24 mouse cellular contexts compared by ENCODE assay signal in the genomic region with DNA sequence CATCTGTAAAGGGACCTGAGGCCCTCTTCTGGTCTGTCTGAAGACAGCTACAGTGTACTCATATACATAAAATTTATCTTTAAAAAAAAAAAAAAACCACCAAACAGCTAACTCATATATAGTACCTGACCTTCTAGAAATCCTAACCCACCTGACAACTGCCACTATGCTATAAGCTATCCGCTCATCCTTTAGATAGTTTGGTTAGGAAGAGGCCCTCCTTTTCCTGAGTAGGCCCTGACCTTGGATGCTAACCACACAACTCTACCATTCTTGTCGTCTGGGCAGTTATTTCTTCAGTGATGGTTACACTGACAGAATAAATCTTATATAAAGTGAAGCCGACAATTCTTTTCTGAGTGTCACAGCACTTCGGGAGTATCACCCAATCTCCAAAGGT.
DNase-seq lines count a peak whose midpoint lies in the region; ATAC-seq and TF ChIP-seq lines count a peak whose summit lies in the region.
"Had no signal": no experiment of that assay in that cellular context is flagged by ENCODE, and none has a peak within 500 bp of the region (broad histone marks: within the 10 kb centered on the region; RNA-seq: fewer than 3 reads in every experiment).

No protein-coding gene starts in this region.

- H3K4me1 ChIP-seq in midbrain, embryonic 10.5 days = 0 out of 2 replicates have a peak, but pooled peaks cover 3% of the 10 kb centered on the region
- H3K4me1 ChIP-seq in midbrain, embryonic 16.5 days (ENCODE audit: control insufficient read depth, insufficient read depth, low read length) = no peaks in the 10 kb centered on the region
- peaks cover 4 to 11% of the 10 kb centered on the region in 2 experiments; a peak in 3 of 4 replicates for H3K4me1 ChIP-seq in MEL (ENCODE audit: control insufficient read depth in 1 of 2, insufficient read depth in 2 of 2, low read length in 2 of 2)

- peaks cover 2% of the 10 kb centered on the region; the same call in 1 of the 2 replicates for H3K79me2 ChIP-seq in MEL (ENCODE audit: control insufficient read depth, insufficient read depth, low read length, poor library complexity)

- H3K4me3 ChIP-seq in midbrain, embryonic 10.5 days = no peak overlapping the region
- H3K4me3 ChIP-seq in midbrain, embryonic 16.5 days (ENCODE audit: low read depth, low read length) = no peak overlapping the region
- no peak overlapping the region for H3K4me3 ChIP-seq in MEL (ENCODE audit: control insufficient read depth in 1 of 2, insufficient read depth in 1 of 2, low read depth in 2 of 2, low read length in 2 of 2)

- DNase-seq in midbrain, embryonic 10.5 days (ENCODE audit: low spot score) = peak; percentile 3
- peak; percentile 57 for DNase-seq in 416B (ENCODE audit: low read depth)
- DNase-seq in MEL (ENCODE audit: low read depth, low spot score) = no peak
- DNase-seq in thymus, postnatal 4 days = no peak
- DNase-seq in adrenal gland, adult 18-20 months (ENCODE audit: low spot score in 2 of 2) = no peak
- DNase-seq: adrenal gland, adult 2 months; adrenal gland, adult 8-10 months; adrenal gland, postnatal 10 days; adrenal gland, postnatal 14 days; adrenal gland, postnatal 25 days; adrenal gland, postnatal 36 days; B cell, adult 2 months; cerebellum, adult 11 months; cerebellum, adult 11-12 months; cerebellum, adult 18-20 months; cerebellum, adult 2 months; cerebellum, adult 8-10 months; cerebellum, adult 9-10 months had no signal

- no peaks in the 10 kb centered on the region for H3K9me3 ChIP-seq in midbrain, embryonic 10.5 days (replicated peaks)
- no peaks in the 10 kb centered on the region for H3K9me3 ChIP-seq in midbrain, embryonic 16.5 days (replicated peaks; ENCODE audit: control insufficient read depth, low read length, poor library complexity, severe bottlenecking)
- H3K9me3 ChIP-seq in MEL (replicated peaks; ENCODE audit: insufficient read depth, low read length) = no peaks in the 10 kb centered on the region
- H3K9me3 ChIP-seq: G1E had no signal

- 93% methylated on average over 4 of the region's 4 CpGs for WGBS in midbrain, embryonic 10.5 days
- WGBS in midbrain, embryonic 16.5 days = 87% methylated on average over 4 of the region's 4 CpGs

- TF ChIP-seq CTCF in MEL (IDR thresholded peaks at IDR 0.05 in 2 of 3, conservative IDR thresholded peaks at IDR 0.05 in 1 of 3; ENCODE audit: control insufficient read depth in 1 of 3, insufficient read depth in 1 of 3, low read depth in 2 of 3, low read length in 3 of 3, poor library complexity in 1 of 3, severe bottlenecking in 1 of 3) = no peak

- H3K9ac ChIP-seq in midbrain, embryonic 16.5 days (ENCODE audit: low read depth, low read length) = no peak overlapping the region
- H3K9ac ChIP-seq in MEL (ENCODE audit: control insufficient read depth, low read depth, low read length, poor library complexity, severe bottlenecking) = no peak overlapping the region

- H3K27me3 ChIP-seq in midbrain, embryonic 10.5 days (ENCODE audit: low read depth, poor library complexity, severe bottlenecking) = no peaks in the 10 kb centered on the region
- H3K27me3 ChIP-seq in midbrain, embryonic 16.5 days (ENCODE audit: control insufficient read depth, insufficient read depth, low read depth, low read length) = no peaks in the 10 kb centered on the region
- no peaks in the 10 kb centered on the region for H3K27me3 ChIP-seq in MEL (ENCODE audit: control insufficient read depth in 1 of 2, insufficient read depth in 2 of 2, low read length in 2 of 2)
- H3K27me3 ChIP-seq: CH12.LX, Patski had no signal

- no peak overlapping the region for H3K27ac ChIP-seq in midbrain, embryonic 10.5 days (replicated peaks)
- no peak overlapping the region for H3K27ac ChIP-seq in midbrain, embryonic 16.5 days (ENCODE audit: low read length)
- H3K27ac ChIP-seq in MEL (ENCODE audit: control insufficient read depth, low read depth, low read length) = no peak overlapping the region

- no peak for ATAC-seq in midbrain, embryonic 16.5 days
- ATAC-seq: activated CD4-positive, CD25-positive, alpha-beta regulatory T cell, adult 4 months; CD4-positive, CD25-positive, alpha-beta regulatory T cell, adult 4 months; Patski had no signal

- TF ChIP-seq POLR2A in MEL (IDR thresholded peaks at IDR 0.05; ENCODE audit: control insufficient read depth in 1 of 2, insufficient read depth in 1 of 2, low read depth in 1 of 2, low read length in 2 of 2, poor library complexity in 1 of 2) = no peak

- no peak for TF ChIP-seq RAD21 in MEL (IDR thresholded peaks at IDR 0.05; ENCODE audit: low read depth, low read length)

- H3K36me3 ChIP-seq in midbrain, embryonic 10.5 days = peaks cover 81% of the 10 kb centered on the region
- H3K36me3 ChIP-seq in midbrain, embryonic 16.5 days (ENCODE audit: control insufficient read depth, insufficient read depth, low read length) = peaks cover 10% of the 10 kb centered on the region
- peaks cover 20 to 27% of the 10 kb centered on the region in 2 experiments for H3K36me3 ChIP-seq in MEL (ENCODE audit: control insufficient read depth in 1 of 2, insufficient read depth in 2 of 2, low read length in 2 of 2)

- TF ChIP-seq EP300 in MEL (IDR thresholded peaks at IDR 0.05; ENCODE audit: low read depth in 1 of 2, low read length in 2 of 2) = no peak

- H3K4me2 ChIP-seq in midbrain, embryonic 16.5 days (ENCODE audit: low read length) = no peak overlapping the region

TF ChIP-seq in MEL, 35 proteins besides CTCF, POLR2A, EP300 and RAD21:
- TF ChIP-seq SMC3 (IDR thresholded peaks at IDR 0.05; ENCODE audit: low read depth, low read length) = no peak
- no peak for TF ChIP-seq USF1 (IDR thresholded peaks at IDR 0.05; ENCODE audit: low read depth, low read length)
- no peak for TF ChIP-seq MAX (IDR thresholded peaks at IDR 0.05; ENCODE audit: low read length)
- no peak for TF ChIP-seq POLR2AphosphoS5 (IDR thresholded peaks at IDR 0.05; ENCODE audit: borderline replicate concordance, low read depth, low read length)
- TF ChIP-seq ZNF384 (IDR thresholded peaks at IDR 0.05; ENCODE audit: low read depth, low read length) = peak; percentile 57; the same call in 1 of the 2 replicates
- TF ChIP-seq RCOR1 (IDR thresholded peaks at IDR 0.05; ENCODE audit: low read depth, low read length) = no peak

Comparison
In these comparisons a context has a peak if more than half of its experiments do, and no peak if none do; other contexts are left out.
1. DNase-seq: peak in midbrain, embryonic 10.5 days (single experiment) and 416B (single experiment); none in MEL (single experiment), thymus, postnatal 4 days (single experiment) and adrenal gland, adult 18-20 months (0 of 2).